Mouse (Mus musculus) embryonic facial prominence, embryonic 11.5 days (tissue): ENCODE measurements around the gene Cypt2. TPM values are rescaled to one million over a fixed set of nuclear protein-coding genes. Genes with fewer than 3 reads are reported as not detected.
"Not testable (repeated sequence)": the region's sequence is repeated elsewhere in the genome, so short reads cannot be mapped to it uniquely, and the experiment has no call there.

Source experiments
- ATAC-seq: fragments of 200-750 bp; cut with Nextera tagmentation; replicated peaks from 2 replicates; pipeline ENCODE4 v1.8.0; 2017; ENCODE audit warnings: low read depth; ENCODE audit not compliant: insufficient number of reproducible peaks, low FRiP score, low TSS enrichment
- DNase-seq: peaks from one replicate; pipeline ENCODE4 v3.0.0-alpha.2; 2015; ENCODE audit warnings: low spot score
- H3K27ac ChIP-seq: fragments of 300-500 bp; sonication (generic); replicated peaks from 2 replicates; pipeline ENCODE4 v1.5.1; 2014; ENCODE audit warnings: mild to moderate bottlenecking, low read depth, low read length, control low read depth
- H3K27me3 ChIP-seq: fragments of 300-500 bp; sonication (generic); 2 replicates; pipeline ENCODE4 v1.6.1; 2014; ENCODE audit warnings: mild to moderate bottlenecking, low read length, moderate library complexity, mixed read lengths; ENCODE audit not compliant: control insufficient read depth, insufficient read depth
- H3K36me3 ChIP-seq: fragments of 300-500 bp; sonication (generic); replicated peaks from 2 replicates; pipeline ENCODE4 v1.6.1; 2014; ENCODE audit warnings: low read depth, mild to moderate bottlenecking, low read length, moderate library complexity, mixed read lengths; ENCODE audit not compliant: control insufficient read depth, insufficient read depth
- H3K4me1 ChIP-seq: fragments of 300-500 bp; sonication (generic); 2 replicates; pipeline ENCODE4 v1.6.1; 2014; ENCODE audit warnings: low read length, mixed read lengths; ENCODE audit not compliant: control insufficient read depth, insufficient read depth
- H3K4me2 ChIP-seq: fragments of 300-500 bp; sonication (generic); 2 replicates; pipeline ENCODE4 v1.6.1; 2014; ENCODE audit warnings: low read depth, mild to moderate bottlenecking, control low read depth, low read length, moderate library complexity
- H3K4me3 ChIP-seq: fragments of 300-500 bp; sonication (generic); 2 replicates; pipeline ENCODE4 v1.5.1; 2014; ENCODE audit warnings: low read depth, low read length, control low read depth
- H3K9ac ChIP-seq: fragments of 300-500 bp; sonication (generic); replicated peaks from 2 replicates; pipeline ENCODE4 v1.6.1; 2014; ENCODE audit warnings: mild to moderate bottlenecking, control low read depth, low read length
- H3K9me3 ChIP-seq: fragments of 300-500 bp; sonication (generic); replicated peaks from 2 replicates; pipeline ENCODE4 v1.6.1; 2016; ENCODE audit warnings: mild to moderate bottlenecking, low read length, inconsistent platforms, mixed read lengths; ENCODE audit not compliant: control insufficient read depth
- WGBS: fragments of 180-500 bp; shearing (Covaris S2); extraction: QIAGEN DNeasy Blood & Tissue Kit; methylation state at CpG from one replicate; pipeline ENCODE4 v1.1.7; 2014; 5-methylcytosine and 5-hydroxymethylcytosine counted together
- polyA plus RNA-seq: library from polyadenylated mRNA; unstranded; fragments of >200 nt; fragmentation: Nextera tagmentation; extraction: Ambion mirVana; gene quantifications from 2 replicates; pipeline ENCODE4 v1.2.1, GENCODE M21; 2014

Cypt2 gene
- not detected in 2 replicates for polyA plus RNA-seq

DNA sequence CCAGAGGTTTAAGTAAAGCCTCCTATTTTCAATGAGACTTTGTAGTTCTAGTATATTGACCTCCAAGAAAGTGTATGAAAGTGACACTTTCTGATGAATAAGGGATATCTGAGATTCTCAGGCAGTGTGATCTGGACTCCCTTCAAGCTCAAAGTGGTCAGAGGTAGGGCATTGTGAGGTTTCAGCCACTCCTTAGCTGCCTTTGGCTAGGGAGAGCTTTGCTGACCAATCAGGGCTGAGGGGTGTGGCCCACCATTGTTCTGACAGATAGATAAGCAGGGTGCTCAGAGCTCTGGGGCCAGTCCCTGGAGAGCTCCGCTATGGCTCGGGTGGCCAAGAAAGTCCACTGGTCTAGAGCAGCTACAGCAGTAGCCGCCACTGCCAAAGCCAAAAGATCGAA is at the start of gene Cypt2:
Cypt2 (plus strand) TSS at position 301 of the 400 bp plus-strand sequence.
- DNase-seq, H3K36me3 ChIP-seq, H3K4me3 ChIP-seq, H3K9me3 ChIP-seq, H3K27ac ChIP-seq, ATAC-seq, H3K4me2 ChIP-seq, H3K4me1 ChIP-seq, H3K9ac ChIP-seq, H3K27me3 ChIP-seq: not testable (repeated sequence)
- WGBS, result 80% methylated on average over 4 of the region's 4 CpGs

DNA sequence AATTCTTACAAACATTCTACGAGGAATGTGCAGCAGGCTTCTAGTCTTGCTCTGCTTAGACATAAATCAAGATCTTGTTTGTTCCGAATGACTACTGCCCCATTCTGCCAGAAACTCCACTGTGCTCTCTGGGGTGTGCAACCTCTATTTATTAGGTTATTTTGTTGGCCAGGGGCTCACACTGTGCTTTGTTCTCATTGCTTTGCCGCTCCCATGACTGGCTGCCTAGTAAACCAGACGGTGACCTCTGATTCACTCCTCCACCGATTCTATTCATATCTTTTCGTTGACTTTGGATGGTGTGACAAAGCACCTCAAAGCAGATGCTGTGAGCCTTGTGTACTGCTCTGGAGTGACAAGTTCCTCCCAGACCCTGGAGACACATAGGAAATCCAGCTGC is 46.7 kb downstream of the Cypt2 start:
- Histone ChIP-seq H3K27me3 (no peaks in the 10 kb centered on the region), H3K4me3 (no peak overlapping the region), H3K9me3 (no peaks in the 10 kb centered on the region), H3K9ac (no peak overlapping the region), H3K27ac (no peak overlapping the region), H3K4me1 (no peaks in the 10 kb centered on the region), H3K36me3 (no peaks in the 10 kb centered on the region), H3K4me2 (no peak overlapping the region)
- no peak for DNase-seq
- no peak for ATAC-seq
- 65% methylated on average over 6 of the region's 6 CpGs for WGBS
